Mouse (Mus musculus) E14TG2a.4 (cell line): Measurements from ENCODE around the gene Rpl26.

Experiments
- CTCF ChIP-seq: conservative IDR thresholded peaks from 2 replicates; pipeline ENCODE4 v1.5.1; 2014; ENCODE audit warnings: low read length
- NANOG ChIP-seq: IDR thresholded peaks from 2 replicates; pipeline ENCODE4 v1.6.1; 2014; ENCODE audit warnings: borderline replicate concordance, low read length, mixed read lengths
- POU5F1 ChIP-seq: IDR thresholded peaks from 2 replicates; pipeline ENCODE4 v1.6.1; 2014; ENCODE audit warnings: low read length, borderline replicate concordance

DNA sequence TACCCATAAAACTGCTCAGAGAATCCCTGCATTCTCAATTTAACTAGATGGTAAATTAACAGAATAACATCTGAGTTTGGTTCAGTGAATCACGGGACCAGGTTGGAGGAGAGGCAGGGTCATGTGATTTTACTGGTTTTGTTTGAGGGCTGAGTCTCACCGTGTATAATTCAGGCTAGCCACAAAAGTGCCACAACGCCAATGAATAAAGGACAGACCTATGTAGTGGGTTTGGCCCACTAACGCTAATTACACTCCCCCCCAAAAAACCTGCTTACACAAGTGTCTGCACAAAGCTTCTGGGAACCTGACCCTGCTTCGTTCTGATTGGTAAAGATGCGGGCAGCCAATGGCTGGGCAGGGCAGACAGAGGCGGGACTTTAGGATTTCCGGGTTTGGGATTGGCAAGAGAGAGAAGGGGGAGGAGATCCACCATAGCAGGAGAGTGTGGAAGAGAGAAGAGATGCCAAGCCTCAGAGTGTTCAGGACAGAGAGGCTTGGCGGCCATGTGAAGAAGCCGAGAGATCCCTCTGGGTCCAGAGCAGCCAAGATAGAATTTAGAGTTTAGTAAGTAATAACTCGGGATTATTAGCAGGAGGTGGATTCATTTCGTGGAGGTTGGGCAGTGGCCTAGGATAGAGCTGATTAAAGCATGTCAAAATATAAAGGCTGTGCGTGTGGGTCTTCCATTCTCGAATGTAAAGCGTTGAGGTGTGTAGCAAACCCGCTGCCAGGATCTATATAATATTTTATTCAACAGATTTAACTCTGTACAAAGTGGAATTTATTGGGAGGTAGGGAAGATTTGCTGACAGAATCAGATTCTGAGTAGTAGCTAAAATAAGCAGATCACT, 38.3 kb downstream of the Rpl26 start:
- TF ChIP-seq CTCF (no peak), POU5F1 (no peak), NANOG (no peak)
